In the genomic region with DNA sequence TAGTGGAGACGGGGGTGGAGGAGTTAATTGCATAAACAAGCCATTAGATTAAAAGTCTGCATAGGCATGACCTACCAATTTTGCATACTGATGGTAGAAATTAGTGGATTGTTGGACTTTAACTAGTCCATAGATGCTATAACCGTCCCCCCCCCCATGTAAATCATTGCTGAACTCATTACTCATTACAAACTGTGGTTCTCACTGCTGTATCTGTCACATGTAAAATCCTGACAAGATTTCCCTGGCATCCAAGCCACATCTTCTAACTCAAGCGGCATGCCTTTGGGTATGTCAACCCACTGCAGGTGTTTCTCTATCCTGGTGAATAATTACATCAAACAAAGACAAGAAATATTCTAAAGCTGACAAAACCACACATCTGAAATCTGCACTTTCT, we compare ENCODE assay signal across 17 mouse cellular contexts.
"Had no signal": no experiment of that assay in that cellular context is flagged by ENCODE, and none has a peak within 500 bp of the region (broad histone marks: within the 10 kb centered on the region; RNA-seq: fewer than 3 reads in every experiment).

No protein-coding gene starts in this region.

- H3K4me3 ChIP-seq: hindbrain, embryonic 12.5 days; intestine, embryonic 15.5 days; left cerebral cortex, adult 2 months; limb, embryonic 10.5 days; liver, embryonic 15.5 days; midbrain, embryonic 10.5 days; myocyte; neural tube, embryonic 15.5 days had no signal

- H3K9ac ChIP-seq: hindbrain, embryonic 12.5 days; intestine, embryonic 15.5 days; liver, embryonic 15.5 days; neural tube, embryonic 15.5 days had no signal

- H3K9me3 ChIP-seq: hindbrain, embryonic 12.5 days; intestine, embryonic 15.5 days; limb, embryonic 10.5 days; liver, embryonic 15.5 days; midbrain, embryonic 10.5 days; neural tube, embryonic 15.5 days had no signal

- ATAC-seq: hindbrain, postnatal 0 days; intestine, embryonic 15.5 days; lung, postnatal 0 days had no signal

- H3K4me1 ChIP-seq: limb, embryonic 10.5 days; liver, embryonic 15.5 days had no signal

- H3K27ac ChIP-seq: hindbrain, embryonic 12.5 days; hindbrain, postnatal 0 days; intestine, embryonic 15.5 days; left cerebral cortex, adult 2 months; limb, embryonic 10.5 days; liver, embryonic 15.5 days; midbrain, embryonic 10.5 days; neural tube, embryonic 15.5 days; stomach, postnatal 0 days had no signal

- H3K36me3 ChIP-seq: hindbrain, embryonic 12.5 days; intestine, embryonic 15.5 days; limb, embryonic 10.5 days; liver, embryonic 15.5 days; midbrain, embryonic 10.5 days; neural tube, embryonic 15.5 days had no signal

- DNase-seq: lung, adult 2 months; lung, postnatal 4 days; right cerebral cortex, adult 18-20 months; thymus, adult 18-20 months; thymus, postnatal 25 days had no signal

- H3K4me2 ChIP-seq: hindbrain, embryonic 12.5 days; intestine, embryonic 15.5 days; liver, embryonic 11.5 days; liver, embryonic 15.5 days; neural tube, embryonic 15.5 days had no signal

- H3K27me3 ChIP-seq: intestine, embryonic 15.5 days; liver, embryonic 15.5 days; neural tube, embryonic 15.5 days had no signal
